In the genomic region with DNA sequence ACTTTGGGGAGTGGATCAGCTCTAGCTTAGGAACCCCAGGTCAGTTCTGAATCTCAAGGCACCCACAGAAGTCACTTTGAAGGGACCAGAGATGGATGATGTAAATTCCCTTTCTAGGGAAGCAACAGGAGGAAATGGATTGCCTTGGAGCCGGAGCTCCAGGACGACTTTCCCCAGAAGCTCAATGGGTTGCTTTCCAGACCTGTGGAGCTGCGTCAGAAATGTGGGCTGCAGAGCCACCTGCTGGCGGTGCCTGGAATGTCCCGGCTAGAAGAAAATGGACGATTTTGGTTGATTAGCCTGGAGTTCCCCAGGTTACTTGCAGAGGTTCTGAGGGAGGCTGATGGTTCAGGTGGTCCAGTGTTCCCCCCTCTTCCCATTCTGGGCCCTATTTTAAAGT, we compare ENCODE assay signal across 9 mouse cellular contexts. TPM values are rescaled to one million over a fixed set of nuclear protein-coding genes. Genes with fewer than 3 reads are reported as not detected.
DNase-seq lines count a peak whose midpoint lies in the region; ATAC-seq and TF ChIP-seq lines count a peak whose summit lies in the region.
"Had no signal": no experiment of that assay in that cellular context is flagged by ENCODE, and none has a peak within 500 bp of the region (broad histone marks: within the 10 kb centered on the region; RNA-seq: fewer than 3 reads in every experiment).

No protein-coding gene starts in this region.

- no peak overlapping the region for H3K4me2 ChIP-seq in hindbrain, embryonic 12.5 days (replicated peaks)
- H3K4me2 ChIP-seq: liver, embryonic 15.5 days had no signal

- TF ChIP-seq POLR2A in brain, embryonic 14.5 days (IDR thresholded peaks at IDR 0.05; ENCODE audit: borderline replicate concordance, extremely low read depth, insufficient read depth, insufficient read length, poor library complexity, severe bottlenecking): no peak

- H3K4me1 ChIP-seq in hindbrain, embryonic 12.5 days: peaks cover 5% of the 10 kb centered on the region; the same call in 1 of the 2 replicates
- H3K4me1 ChIP-seq: liver, embryonic 15.5 days had no signal

- WGBS in hindbrain, embryonic 12.5 days: 3% methylated on average over 6 of the region's 6 CpGs

- peak; percentile 15; the same call in 1 of the 2 replicates for ATAC-seq in hindbrain, embryonic 12.5 days (ENCODE audit: low FRiP score)

- no peaks in the 10 kb centered on the region for H3K9me3 ChIP-seq in hindbrain, embryonic 12.5 days (replicated peaks)
- H3K9me3 ChIP-seq: liver, embryonic 15.5 days had no signal

- TF ChIP-seq CTCF in brain, embryonic 14.5 days (IDR thresholded peaks at IDR 0.05; ENCODE audit: borderline replicate concordance, extremely low read depth, insufficient read depth, insufficient read length): peak; percentile 98

- peaks cover 11% of the 10 kb centered on the region; the same call in 1 of the 2 replicates for H3K36me3 ChIP-seq in hindbrain, embryonic 12.5 days
- H3K36me3 ChIP-seq: liver, embryonic 15.5 days had no signal

- H3K27me3 ChIP-seq in hindbrain, embryonic 12.5 days: no peaks in the 10 kb centered on the region

- peak; percentile 59 to 86 for DNase-seq in adrenal gland, adult (ENCODE audit: inconsistent age in 2 of 2, low spot score in 1 of 2)
- DNase-seq in adrenal gland, adult 8-10 months: no peak
- DNase-seq in brain, embryonic 14.5 days (ENCODE audit: low read depth): peak; percentile 76
- peak; percentile 20 for DNase-seq in fibroblast of lung, adult 2 months (ENCODE audit: low read depth)
- DNase-seq in layer of hippocampus, postnatal 10 days (ENCODE audit: low spot score in 2 of 2): peak; percentile 83
- peak; percentile 78 for DNase-seq in lung, postnatal 36 days
- DNase-seq in right cerebral cortex, postnatal 4 days: peak; percentile 82

- H3K9ac ChIP-seq in hindbrain, embryonic 12.5 days: no peak overlapping the region
- H3K9ac ChIP-seq: liver, embryonic 15.5 days had no signal

- H3K4me3 ChIP-seq in hindbrain, embryonic 12.5 days: no peak overlapping the region
- H3K4me3 ChIP-seq: liver, embryonic 15.5 days had no signal

- H3K27ac ChIP-seq in hindbrain, embryonic 12.5 days: no peak overlapping the region
- H3K27ac ChIP-seq: liver, embryonic 15.5 days had no signal

RNA-seq across cellular contexts. Expression of a gene that starts 27.6 kb away (rescaled TPM):
- 10 to 100 TPM; 16.5 to 72.5 (median 44.2) TPM for total RNA-seq in adrenal gland, adult 8-10 months (2022)
- 496 and 652 TPM in 2 replicates for polyA plus RNA-seq in brain, embryonic 14.5 days (2012; rRNA removed)
- polyA plus RNA-seq in hindbrain, embryonic 12.5 days (2016; fragmentation: Nextera tagmentation; extraction: Ambion mirVana): 156 and 161 TPM in 2 replicates
- total RNA-seq in layer of hippocampus, postnatal 10 days (2021): 100 to 1,000 TPM; 459 to 580 TPM

RNA-seq across cellular contexts. Expression of a gene that starts 41.6 kb away (rescaled TPM):
- 10 to 100 TPM; 17.7 to 53.5 (median 24.9) TPM for total RNA-seq in adrenal gland, adult 8-10 months (2022)
- polyA plus RNA-seq in brain, embryonic 14.5 days (2012; rRNA removed): 4.0 and 4.3 TPM in 2 replicates
- 3.9 and 5.0 TPM in 2 replicates for polyA plus RNA-seq in hindbrain, embryonic 12.5 days (2016; fragmentation: Nextera tagmentation; extraction: Ambion mirVana)
- total RNA-seq in layer of hippocampus, postnatal 10 days (2021): 1 to 10 TPM; 2.6 to 4.3 TPM

Comparison
In these comparisons a context has a peak if more than half of its experiments do, and no peak if none do; other contexts are left out.
1. RNA of a gene that starts 27.6 kb away (total RNA-seq): 459 to 580 TPM in layer of hippocampus, postnatal 10 days; 16.5 to 72.5 TPM in adrenal gland, adult 8-10 months; every median in the first group is over 4 times any median in the second.